Mouse (Mus musculus) thymus, postnatal 14 days (tissue): ENCODE data around the gene Strn3.

ENCODE experiments used
- DNase-seq: peaks from one replicate; pipeline ENCODE4 v3.0.0; 2021

The Strn3 gene

DNA sequence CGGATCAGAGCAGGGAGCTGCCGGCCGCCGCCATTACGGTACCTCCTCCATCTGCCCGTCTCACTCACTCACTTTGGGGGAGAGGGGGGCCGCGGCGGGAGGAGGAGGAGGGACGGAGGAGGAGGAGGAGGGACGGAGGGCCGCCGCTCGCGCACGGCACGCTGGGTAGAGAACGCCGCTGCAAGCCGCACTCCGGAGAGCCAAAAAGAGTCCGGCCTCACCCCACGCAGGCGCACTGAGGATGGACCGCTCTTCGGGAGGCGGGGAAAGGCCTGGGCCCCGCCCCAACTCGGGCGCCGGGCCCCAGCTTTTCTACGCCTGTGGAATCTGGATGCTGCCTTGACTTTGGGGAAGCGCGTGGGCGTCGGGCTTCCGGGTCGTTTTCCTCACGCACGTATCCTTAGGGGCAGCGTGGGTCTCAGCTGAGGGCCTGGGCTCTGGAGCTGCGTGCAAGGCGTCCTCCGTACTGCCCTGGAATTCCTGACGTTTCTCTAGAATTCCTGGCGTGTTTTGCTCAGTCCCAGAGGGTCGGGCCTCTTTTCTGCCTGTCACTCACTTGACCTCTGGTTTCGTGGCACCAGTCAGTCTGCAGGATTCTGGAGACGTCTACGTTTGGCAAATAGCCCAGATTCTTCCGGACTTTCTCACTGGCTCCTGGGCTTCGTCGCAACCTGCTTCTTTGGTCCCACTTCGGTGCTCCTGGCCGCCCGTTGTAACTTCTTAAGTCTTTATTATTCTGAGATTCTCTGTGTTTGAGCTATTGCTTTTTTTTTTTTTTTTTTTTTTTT, at the start of gene Strn3:
Gene Strn3, minus strand, starts transcription at position 53 of the 788 bp plus-strand sequence.
- peak; percentile 96 for DNase-seq

DNA sequence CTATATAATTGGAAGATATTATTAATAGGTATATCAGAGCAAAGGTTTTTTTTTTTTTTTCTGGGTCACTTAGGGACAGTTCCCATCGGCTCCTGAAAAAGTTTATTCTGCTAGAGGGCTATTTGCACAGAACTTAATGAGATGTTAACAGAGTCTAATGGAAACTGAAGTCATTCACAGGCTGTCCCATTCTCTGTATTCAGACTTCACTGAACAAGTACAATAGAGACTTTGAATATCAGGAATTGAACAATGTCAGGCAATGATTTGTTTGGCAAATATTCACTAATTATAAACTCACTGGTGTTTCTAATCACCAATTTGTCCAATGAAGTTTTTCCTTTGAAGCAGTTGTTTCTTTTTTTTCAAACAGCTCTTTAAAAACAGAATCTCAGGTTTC, 45.1 kb upstream of the Strn3 start:
- DNase-seq = no peak

DNA sequence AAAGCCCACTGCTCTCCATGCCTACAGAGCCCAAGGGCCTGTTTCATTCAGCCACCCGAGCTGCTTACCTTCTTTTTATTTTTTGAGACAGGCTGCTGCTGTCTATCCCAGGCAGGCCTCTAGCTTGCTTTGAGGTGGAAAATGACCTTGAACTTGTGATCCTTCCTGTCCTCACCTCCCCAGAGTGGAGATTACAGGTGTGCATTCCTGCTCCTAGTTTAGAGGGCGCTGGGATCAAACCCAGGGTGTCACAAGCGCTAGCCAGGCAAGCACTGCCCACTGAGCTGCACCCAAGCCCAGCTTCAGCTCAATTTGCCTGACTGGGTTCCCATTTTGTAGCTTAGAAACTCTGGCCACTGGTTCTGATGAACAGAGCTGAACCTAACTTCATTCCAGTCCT, 44.7 kb upstream of the Strn3 start:
- no peak for DNase-seq

DNA sequence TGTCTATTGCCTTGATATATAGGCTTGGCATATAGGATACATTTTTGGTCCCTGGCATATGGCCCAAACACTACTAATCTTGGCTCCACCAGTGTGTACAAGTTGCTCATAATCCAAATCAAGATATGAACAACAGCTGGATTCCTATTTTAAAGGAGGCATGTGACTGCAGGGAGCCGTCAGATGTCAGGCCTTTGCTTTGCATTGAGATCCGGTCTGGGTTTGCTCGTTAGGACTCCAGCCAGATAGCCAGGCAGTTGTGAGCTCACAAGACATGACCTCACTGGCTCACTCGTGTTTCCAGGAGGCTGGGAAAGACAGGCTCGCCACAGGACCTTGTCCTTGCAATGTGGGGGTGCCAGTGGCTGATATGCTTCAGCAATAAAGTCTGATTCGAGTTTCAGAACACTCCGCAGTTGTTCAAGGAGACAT, 44.2 kb upstream of the Strn3 start:
- no peak for DNase-seq

DNA sequence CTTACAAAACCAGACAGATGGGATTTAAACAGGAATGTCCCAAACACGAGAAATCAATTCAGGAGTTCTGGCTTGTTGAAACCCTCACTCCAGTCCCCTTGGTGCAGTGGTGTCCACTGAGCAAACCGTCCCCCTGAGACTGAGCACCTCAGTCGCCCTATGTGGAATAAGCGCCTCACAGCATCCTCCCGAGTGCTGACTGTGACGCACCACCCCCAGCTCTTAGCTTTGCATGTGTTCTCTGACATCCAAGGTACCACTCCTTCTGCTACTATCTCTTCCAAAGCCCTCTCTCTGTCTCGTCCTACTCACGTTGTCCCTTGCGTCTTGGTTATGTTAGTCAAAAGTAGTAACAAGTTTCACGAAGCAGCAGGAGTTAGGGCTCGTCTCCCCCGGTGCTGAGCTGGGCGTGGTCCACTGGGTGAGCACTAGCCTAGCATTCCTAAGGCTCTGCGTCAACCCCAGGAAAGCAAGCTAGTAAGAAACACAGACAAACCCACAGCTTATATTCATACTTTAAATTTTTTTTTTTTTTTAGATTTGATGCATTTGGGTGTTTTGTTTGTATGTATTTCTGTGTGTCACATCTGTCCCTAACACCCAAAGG, 43.0 kb upstream of the Strn3 start:
- no peak for DNase-seq

DNA sequence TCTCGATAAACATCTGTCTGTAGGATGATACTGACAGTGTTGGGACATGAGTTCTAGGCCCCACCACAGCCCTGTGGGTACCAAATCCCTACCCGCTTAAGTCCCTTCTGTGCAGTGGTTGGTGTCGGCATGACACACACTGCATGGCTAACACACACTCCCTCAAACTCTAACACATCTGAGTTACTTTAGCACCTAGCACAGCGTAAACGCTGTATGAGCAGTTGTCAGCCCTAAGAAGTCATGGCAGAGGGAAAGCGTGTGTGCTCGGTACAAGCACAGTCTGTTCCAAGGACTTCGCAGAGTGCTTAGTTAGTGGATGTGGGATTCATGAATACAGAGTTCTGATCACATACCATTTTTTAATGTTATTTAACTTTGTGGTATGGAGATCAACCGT, 38.1 kb upstream of the Strn3 start:
- no peak for DNase-seq

DNA sequence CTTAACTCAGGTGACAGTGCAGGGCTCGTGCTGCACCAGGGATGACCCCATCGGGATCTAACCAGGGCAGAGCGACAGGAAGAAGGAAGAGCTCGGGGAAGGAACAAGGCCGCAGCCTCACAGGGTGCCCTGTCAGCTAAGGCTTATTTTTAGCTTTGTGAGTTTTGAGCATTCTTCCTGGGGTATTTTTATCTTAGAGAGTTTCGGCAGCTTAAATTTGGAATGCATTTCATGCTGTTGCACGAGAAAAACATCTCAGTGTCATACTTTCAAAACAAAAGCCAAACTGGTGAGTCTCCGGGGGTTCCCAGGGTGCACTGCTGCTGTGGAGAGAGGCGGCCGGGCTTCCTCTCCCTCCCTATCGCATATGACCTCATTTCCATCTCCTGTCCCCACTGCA, 37.4 kb upstream of the Strn3 start:
- DNase-seq = no peak

DNA sequence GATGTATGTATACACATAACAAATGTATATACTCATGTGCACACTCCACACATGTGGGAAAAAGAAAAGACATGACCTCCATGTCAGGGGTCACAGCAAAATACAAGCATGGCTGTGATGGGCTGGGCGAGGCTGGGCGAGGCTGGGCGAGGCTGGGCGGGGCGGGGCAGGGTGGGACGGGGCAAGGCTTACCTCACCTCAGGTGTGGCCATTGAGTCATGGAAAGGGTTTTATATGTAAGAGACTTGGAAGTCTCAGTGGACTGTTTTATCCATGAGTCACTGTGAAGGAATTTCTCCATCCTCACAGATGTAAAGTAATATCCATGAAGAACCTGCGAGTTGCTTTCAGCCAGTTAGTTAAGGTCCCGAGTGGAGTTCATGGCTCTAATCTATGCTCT, 30.1 kb upstream of the Strn3 start:
- DNase-seq = no peak

DNA sequence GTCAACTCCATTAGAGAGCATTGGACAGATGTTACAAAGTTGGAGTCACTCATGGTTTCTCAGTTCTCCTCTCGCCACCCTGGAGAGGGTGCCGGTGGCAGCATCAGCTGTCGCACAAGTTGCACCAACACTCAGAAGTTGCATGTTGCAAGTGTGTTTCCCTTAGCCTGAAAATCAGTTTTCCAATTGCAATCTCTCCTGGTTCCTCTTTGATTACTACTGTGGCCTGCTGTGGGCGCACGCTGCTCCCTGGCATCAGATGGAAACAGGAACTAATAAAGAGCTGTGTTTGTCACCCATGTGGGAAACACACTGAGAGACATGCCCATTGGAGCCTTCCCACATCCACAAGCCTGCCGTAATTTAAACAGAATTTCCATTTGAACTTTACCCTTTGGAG, 26.9 kb upstream of the Strn3 start:
- DNase-seq = no peak

DNA sequence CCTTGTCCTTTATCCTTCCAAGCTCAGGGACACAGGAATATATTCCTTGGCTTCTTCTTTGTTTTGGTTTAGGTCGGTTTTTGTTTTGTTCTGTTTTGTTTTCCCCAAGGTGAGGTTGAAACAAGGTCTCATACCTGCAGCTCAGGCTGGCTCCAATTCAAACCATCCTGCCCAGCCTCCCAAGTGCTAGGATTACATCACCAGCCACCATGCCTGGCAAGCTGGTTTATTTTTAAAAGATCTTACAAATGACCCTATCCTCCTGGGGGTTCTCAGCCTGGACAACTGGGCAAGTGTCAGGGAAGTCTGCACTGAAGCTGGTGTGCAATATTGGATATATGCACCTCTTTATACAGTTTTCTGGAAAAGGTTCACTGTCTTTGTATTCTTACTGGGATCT, 21.0 kb upstream of the Strn3 start:
- DNase-seq = no peak

DNA sequence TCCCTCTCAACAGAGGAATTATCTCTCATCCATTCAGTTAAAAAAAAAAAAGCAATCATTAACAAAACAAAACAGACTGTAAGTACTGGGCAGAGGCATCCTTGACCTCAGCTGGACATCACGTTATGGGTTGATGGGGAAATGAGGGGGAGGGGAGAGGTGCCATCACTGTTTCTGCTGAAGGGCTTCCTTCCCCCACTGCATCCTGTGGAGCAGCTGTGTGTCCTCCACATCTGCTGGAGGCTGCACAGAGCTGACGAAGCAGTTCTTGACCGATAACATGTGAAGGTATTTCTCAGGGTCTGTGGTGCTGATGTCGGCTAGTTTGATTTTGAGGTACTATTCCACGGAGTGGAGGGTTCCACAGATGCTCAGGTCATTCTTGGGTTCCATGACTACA, 18.5 kb upstream of the Strn3 start:
- no peak for DNase-seq

DNA sequence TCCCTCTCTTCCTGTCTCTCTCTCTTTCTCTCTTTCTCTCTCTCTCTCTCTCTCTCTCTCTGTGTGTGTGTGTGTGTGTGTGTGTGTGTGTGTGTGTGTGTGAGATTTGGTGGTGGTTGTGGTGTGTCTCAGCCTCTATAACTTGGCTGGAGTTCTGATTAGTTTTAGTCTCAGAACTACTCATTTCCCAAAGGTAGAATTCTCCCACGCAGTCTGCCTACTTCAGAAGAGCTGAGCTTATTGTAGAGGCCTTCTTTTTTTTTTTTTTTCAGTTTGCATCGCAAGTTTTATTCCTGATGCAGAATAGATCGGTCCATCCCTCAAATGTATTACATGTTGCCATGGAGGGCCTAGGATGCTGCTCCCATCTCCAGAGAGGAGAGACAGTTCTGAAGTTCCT, 18.0 kb upstream of the Strn3 start:
- no peak for DNase-seq

DNA sequence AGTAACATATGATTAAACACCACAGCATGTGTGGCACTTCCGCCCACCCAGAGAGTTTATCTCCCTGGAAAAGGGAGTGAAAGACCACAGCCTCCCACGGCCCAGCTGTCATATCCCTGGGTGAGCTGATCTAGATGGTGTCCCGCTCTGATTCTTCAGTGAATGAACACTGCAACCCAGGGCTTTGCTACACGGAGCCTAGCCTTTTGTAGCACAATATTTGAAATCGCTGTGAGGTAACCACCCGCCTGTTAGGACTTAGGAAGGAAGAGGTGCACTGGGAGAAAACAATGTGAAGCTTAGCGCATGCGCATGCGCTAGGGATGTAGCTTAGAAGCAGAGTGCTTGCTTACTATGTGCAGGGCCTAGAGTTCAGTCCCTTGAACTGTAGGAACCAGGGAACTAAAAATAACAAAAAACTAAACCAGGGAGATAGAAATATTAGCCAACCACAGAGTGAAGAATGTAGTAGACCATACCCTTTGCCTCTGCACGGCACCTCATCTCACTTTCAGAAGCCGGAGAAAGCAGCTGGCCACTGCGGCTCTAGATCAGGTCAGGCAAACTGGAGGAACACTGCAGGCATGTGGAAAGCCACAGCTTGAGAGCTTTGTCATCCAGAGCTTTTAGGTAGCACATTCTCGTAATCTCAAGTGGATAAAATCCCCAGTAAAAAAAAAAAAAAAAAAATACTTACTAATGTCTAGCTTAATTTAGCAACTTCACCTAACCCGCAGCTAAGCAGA, 17.4 kb upstream of the Strn3 start:
- no peak for DNase-seq

DNA sequence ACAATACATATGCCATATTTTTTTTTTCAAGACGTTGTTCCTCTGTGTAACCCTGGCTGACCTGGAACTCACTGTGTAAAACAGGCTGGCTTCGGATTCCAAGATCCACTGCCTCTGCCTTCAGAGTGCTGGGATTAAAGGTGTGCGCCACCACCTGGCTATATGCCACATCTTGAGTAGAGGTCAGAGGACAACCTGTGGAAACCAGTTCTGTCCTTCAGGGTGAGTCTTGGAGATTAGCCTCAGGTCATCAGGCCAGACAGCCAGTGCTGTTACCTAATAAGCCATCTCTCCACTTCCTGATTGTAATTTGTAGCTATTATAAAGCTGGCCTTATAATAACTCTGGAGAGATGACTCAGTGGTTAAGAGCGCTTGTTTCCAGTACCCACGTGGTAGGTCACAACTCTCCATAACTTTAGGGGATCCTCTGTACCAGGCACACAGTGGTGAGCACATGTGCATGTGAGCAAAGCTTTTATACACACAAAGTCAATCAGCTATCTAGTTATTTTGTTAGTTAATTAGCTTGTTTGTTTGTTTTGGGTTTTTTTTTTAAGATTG, 15.1 kb upstream of the Strn3 start:
- no peak for DNase-seq

DNA sequence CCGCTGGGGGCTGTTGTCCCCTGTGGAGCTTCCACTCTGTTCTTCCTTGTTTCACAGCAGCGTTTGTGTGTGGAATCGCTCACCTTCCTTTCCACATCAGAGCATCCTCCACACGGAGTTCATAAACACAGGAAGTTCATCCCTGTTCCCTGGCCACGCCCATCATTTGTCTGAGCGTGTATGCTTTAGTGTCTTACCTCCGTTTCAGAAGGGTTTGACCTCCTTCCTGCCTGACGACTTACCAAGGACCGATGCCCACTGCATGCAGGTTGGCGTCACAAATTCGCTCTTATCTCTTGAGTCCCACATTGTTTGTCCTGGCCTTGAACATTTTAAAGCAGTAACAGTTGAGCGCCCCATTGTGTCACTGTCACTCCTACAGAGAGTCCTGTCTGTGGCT, 14.1 kb upstream of the Strn3 start:
- DNase-seq = no peak

DNA sequence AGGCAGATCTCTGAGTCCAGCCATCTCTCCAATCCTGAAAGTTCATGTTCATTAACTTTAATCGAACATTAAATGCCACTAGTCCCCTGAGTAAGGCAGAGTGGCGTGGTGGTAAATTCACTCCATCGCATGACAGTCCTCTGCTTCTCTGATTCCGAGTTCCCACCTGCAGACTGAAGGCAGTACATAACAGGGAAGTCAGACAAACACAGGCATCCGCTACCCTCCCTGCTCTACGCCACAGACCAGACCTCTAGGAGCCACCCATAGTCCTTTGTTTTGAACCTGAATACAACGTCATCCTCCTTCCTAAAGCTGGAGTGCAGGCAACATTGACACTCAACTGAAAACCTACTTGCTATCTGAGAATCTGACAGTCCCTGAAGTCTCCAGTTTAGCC, 12.9 kb upstream of the Strn3 start:
- no peak for DNase-seq

DNA sequence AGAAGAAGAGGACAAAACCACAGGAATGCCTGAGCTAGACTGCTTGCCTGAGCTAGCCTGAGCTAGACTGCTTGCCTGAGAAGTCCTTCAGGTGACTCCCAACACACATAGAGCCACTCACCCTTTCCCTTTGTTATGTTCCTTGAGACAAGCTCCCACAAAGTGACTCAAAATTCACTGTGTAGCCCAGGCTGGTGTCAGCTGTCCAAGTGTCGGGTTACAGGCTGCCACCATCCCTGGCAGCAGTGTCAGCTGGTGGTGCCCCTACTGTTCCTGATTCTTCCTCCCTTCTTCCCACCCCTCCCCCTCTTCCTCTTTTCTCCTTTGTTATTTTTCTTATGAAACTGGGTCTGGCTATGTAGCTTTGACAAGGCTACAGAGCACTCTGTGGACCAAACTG, 12.2 kb upstream of the Strn3 start:
- DNase-seq = no peak

DNA sequence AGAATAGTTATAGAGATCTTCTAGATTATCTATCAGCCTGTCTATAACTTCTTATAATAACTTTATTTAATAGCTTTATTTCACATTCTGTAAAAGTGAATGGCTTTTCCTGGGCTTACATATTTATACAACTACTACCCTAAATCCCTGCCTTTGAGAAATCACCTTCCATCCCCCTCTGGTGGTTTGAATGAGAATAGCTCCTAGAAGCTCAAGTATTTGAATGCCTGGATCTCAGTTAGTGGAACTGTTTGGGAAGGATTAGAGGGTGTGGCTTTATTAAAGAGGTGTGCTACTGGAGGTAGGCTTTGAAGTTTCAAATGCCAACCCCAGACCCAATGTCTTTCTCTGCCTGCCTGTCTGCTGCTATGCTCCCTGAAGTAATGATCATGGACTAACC, 10.0 kb upstream of the Strn3 start:
- no peak for DNase-seq

DNA sequence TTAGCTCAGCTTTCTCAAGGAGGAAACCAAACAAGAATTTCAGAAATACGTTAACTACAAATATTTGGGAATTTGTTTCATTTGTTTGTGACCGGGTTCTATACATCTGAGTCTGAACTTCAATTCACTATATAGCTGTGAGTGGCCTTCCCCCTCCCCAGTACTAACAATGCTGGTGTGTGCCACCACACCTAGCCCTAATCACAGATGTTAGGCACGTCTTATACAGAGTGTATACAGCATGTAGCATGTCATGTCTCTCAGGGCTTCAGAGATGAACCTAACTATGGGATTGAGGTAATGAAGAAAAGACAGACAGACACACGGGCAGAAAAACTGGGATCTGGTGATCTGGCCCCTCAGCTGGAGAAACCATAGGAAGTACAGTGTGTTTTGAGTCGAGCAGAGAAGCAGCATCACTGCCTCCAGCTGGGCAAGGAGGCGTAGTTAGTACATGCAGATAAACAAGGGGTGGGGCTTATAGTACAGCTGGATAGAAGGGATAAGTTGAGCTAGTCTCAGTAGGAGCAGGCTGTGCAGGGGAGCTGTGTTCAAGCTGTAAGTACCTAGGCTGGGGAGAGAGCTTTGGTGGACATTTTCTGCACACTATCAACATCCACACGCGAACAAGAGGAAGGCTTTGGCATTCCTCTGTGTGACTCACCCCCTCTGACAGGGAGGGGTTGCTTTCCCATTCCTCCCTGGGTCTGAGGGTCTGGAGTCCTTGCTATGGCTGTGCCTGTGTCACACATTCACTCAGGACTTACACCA, 8.1 kb upstream of the Strn3 start:
- no peak for DNase-seq

DNA sequence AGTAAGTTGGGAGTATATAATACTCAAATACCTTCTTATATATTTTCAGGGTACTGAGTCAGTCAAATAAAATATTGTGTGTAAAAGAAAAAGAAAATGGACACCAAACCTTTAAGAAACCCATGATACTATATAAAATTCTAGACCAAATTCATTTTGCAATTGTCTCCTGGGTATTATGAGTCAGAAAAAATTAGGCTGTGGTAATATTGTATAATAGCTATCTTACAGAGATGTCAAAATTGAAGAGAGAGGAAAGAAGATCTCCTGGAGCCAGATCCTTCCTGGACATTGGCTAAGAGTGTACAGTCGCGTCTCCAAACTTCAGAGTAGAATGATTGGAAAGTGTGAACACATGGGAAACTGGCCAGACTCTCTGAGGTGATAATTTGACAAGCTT, 4.5 kb upstream of the Strn3 start:
- no peak for DNase-seq

DNA sequence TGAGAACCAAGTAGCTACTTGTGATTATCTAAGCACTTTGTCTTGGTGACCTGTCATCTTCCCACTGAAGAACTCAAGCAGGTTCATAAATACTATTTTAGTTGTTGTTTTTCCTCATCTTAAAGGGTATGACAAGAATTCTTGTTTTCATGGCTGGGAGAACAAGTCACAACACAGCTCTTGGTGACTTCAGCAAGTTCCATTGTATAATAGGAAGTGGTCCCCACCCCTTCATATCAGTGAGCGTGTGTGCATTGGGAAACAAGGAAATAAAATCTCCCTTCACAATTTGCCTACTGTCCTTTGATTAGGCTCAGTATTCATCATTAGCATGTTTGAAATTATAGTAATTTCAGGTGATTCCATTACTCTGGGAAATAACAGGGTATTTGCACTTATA, 3.3 kb upstream of the Strn3 start:
- no peak for DNase-seq

DNA sequence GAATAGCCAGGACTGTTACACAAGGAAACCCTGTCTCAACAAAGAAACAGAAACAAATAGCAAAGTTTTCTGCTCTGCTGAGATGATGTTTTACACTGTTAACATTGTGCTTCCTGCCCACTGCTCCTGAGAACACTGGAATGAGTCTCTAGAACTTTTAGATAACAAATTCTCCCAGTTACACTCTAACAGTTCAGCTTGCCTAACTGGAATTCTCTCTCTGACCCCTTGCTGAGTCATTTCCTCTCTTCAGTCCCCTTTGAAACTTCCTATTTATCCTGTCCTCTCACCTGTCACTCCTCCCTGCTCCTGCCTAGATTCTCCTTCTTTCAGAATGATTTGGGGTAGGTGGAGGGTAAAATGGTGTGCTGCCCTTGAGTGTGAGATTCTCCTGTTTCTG, 2.4 kb upstream of the Strn3 start:
- no peak for DNase-seq

DNA sequence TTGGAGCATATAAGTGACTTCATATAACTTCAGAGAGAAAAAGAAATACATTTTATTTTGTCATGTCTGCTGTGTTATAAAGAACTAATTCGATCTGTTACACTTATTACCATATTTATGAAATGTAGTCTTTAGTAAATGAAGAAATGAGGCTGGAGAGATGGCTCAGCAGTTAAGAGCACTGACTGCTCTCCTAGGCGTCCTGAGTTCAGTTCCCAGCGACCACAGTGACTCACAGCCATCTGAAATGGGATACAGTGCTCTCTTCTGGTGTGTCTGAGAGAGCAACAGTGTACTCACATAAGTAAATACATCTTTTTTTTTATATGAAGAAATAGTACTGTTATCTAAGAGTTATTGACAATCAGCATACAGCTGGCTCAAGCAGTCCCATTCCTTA, 1.7 kb upstream of the Strn3 start:
- DNase-seq = no peak
